Mouse (Mus musculus) stomach, embryonic 14.5 days (tissue): ENCODE results near the gene Borcs5. TPM values are rescaled to one million over a fixed set of nuclear protein-coding genes. Genes with fewer than 3 reads are reported as not detected.

ENCODE experiments used
- ATAC-seq: fragments of 200-750 bp; cut with Nextera tagmentation; 2 replicates; pipeline ENCODE4 v1.8.0; 2017; ENCODE audit warnings: low read depth, moderate TSS enrichment; ENCODE audit not compliant: insufficient number of reproducible peaks, insufficient read depth, low FRiP score
- H3K27ac ChIP-seq: fragments of 300-500 bp; sonication (generic); 2 replicates; pipeline ENCODE4 v1.5.1; 2014; ENCODE audit warnings: mild to moderate bottlenecking, low read length, moderate library complexity, mixed read lengths
- H3K27me3 ChIP-seq: fragments of 300-500 bp; sonication (generic); 2 replicates; pipeline ENCODE4 v1.6.1; 2014; ENCODE audit warnings: low read length, control low read depth, mixed read lengths; ENCODE audit not compliant: control insufficient read depth, insufficient read depth
- H3K36me3 ChIP-seq: fragments of 300-500 bp; sonication (generic); 2 replicates; pipeline ENCODE4 v1.6.1; 2014; ENCODE audit warnings: mild to moderate bottlenecking, control low read depth, low read length, moderate library complexity, mixed read lengths; ENCODE audit not compliant: control insufficient read depth, insufficient read depth
- H3K4me1 ChIP-seq: fragments of 300-500 bp; sonication (generic); 2 replicates; pipeline ENCODE4 v1.6.1; 2014; ENCODE audit warnings: low read length, control low read depth, mixed read lengths; ENCODE audit not compliant: control insufficient read depth, insufficient read depth
- H3K4me2 ChIP-seq: fragments of 300-500 bp; sonication (generic); replicated peaks from 2 replicates; pipeline ENCODE4 v1.6.1; 2014; ENCODE audit warnings: low read depth, low read length, control low read depth
- H3K4me3 ChIP-seq: fragments of 300-500 bp; sonication (generic); 2 replicates; pipeline ENCODE4 v1.5.1; 2014; ENCODE audit warnings: low read depth, low read length, control low read depth
- H3K9ac ChIP-seq: fragments of 300-500 bp; sonication (generic); replicated peaks from 2 replicates; pipeline ENCODE4 v1.6.1; 2014; ENCODE audit warnings: low read depth, mild to moderate bottlenecking, control low read depth, low read length, moderate library complexity, mixed read lengths
- H3K9me3 ChIP-seq: fragments of 300-500 bp; sonication (generic); 2 replicates; pipeline ENCODE4 v1.6.1; 2016; ENCODE audit warnings: low read depth, low read length, control low read depth; ENCODE audit not compliant: control insufficient read depth
- WGBS: fragments of 180-500 bp; shearing (Covaris S2); extraction: QIAGEN DNeasy Blood & Tissue Kit; methylation state at CpG from one replicate; pipeline ENCODE4 v1.1.7; 2014; 5-methylcytosine and 5-hydroxymethylcytosine counted together
- polyA plus RNA-seq: library from polyadenylated mRNA; unstranded; fragments of >200 nt; fragmentation: Nextera tagmentation; extraction: Ambion mirVana; gene quantifications from 2 replicates; pipeline ENCODE4 v1.2.1, GENCODE M21; 2014

Gene Borcs5
- polyA plus RNA-seq, 1 experiment from 2014 or later, result 21.1 TPM

- no peaks in the 10 kb centered on the region for H3K4me1 ChIP-seq
- no peaks in the 10 kb centered on the region for H3K9me3 ChIP-seq
- no peaks in the 10 kb centered on the region for H3K27me3 ChIP-seq
- WGBS, result 98% methylated on average over 3 of the region's 3 CpGs
- H3K36me3 ChIP-seq, result no peaks in the 10 kb centered on the region
- H3K27ac ChIP-seq, result no peak overlapping the region
- no peak overlapping the region for H3K4me3 ChIP-seq
- no peak for ATAC-seq
- no peak overlapping the region for H3K4me2 ChIP-seq
- H3K9ac ChIP-seq, result no peak overlapping the region
These were observed 55.7 kb downstream of the Borcs5 start for GRCm38 (mm10) chr6:134694988-134695387.

- WGBS, result 55% methylated on average over 3 of the region's 3 CpGs
- Histone ChIP-seq H3K4me2 (no peak overlapping the region), H3K9me3 (no peaks in the 10 kb centered on the region), H3K4me1 (no peaks in the 10 kb centered on the region), H3K9ac (no peak overlapping the region), H3K4me3 (no peak overlapping the region), H3K27me3 (no peaks in the 10 kb centered on the region), H3K36me3 (no peaks in the 10 kb centered on the region), H3K27ac (no peak overlapping the region)
- no peak for ATAC-seq
These were observed 56.3 kb downstream of the Borcs5 start for GRCm38 (mm10) chr6:134695625-134696024.

DNA sequence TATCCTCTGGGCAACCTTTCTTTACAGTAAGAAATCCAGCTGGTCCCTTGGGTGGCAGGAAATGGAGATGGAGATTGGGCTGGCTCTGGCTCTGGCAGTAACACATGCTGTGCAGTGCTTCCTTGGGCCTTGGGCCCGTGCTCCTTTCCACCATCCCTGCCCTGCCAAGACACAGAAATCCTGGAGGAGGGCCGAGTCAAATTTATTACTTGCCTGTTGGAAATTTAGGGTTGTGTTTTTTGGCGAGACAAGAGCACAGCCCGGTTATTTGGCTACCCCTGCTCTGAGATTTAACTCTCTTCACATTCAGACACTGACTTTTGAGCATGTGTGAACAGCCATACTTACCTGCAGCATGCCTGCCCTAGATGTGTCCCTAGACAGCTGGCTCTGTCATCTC is 56.8 kb downstream of the Borcs5 start:
- no peaks in the 10 kb centered on the region for H3K27me3 ChIP-seq

DNA sequence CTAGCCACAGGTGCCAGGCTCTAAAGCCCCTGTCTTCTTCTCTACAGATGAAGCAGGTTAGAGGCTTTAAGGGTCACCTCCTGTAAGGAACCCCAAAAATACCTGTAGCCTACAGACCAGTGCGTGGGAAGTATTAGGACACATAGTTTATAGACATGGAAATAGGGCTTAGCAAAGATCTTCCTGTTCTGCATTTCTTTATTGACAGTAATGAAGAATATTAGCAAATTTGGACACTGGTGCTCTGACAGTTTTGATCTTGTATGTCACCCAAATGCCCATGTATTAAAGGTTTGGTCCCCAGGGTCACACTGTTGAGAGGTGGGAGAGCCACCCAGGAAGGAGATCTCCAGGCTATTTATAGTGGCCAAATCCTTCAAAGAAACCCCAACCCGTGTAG is 57.2 kb downstream of the Borcs5 start:
- WGBS, result 81% methylated on average over 2 of the region's 2 CpGs
- Histone ChIP-seq H3K4me3 (no peak overlapping the region), H3K4me2 (no peak overlapping the region), H3K27me3 (no peaks in the 10 kb centered on the region), H3K4me1 (no peaks in the 10 kb centered on the region), H3K27ac (no peak overlapping the region), H3K9me3 (no peaks in the 10 kb centered on the region), H3K9ac (no peak overlapping the region), H3K36me3 (no peaks in the 10 kb centered on the region)
- ATAC-seq, result no peak

More for the DNA sequence above, 56.8 kb downstream of the Borcs5 start:
- Histone ChIP-seq H3K4me2 (no peak overlapping the region), H3K4me3 (no peak overlapping the region), H3K9ac (no peak overlapping the region), H3K36me3 (no peaks in the 10 kb centered on the region), H3K4me1 (no peaks in the 10 kb centered on the region), H3K27ac (no peak overlapping the region), H3K9me3 (no peaks in the 10 kb centered on the region)
- 68% methylated on average over 4 of the region's 4 CpGs for WGBS
- ATAC-seq, result no peak

DNA sequence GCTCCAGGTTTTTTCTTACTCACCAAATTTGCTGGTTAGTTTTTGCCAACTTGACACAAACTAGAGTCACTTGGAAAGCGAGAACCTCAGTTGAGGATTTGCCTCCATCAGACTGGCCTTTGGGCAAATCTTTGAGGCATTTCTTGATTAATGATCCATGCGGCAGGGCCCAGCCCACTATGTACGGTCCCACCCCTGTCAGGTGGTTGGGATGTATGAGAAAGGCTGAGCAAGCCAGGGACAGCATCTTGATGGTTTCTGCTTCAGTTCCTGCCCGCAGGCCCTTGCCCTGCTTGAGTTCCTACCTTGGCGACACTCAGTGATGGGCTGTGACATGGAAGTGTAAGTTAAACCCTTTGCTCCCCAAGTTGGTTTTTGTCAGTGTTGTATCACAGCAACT is 58.9 kb downstream of the Borcs5 start:
- Histone ChIP-seq H3K9me3 (no peaks in the 10 kb centered on the region), H3K9ac (no peak overlapping the region), H3K27ac (no peak overlapping the region), H3K27me3 (no peaks in the 10 kb centered on the region), H3K4me1 (no peaks in the 10 kb centered on the region), H3K4me3 (no peak overlapping the region), H3K4me2 (no peak overlapping the region), H3K36me3 (no peaks in the 10 kb centered on the region)
- ATAC-seq, result no peak
- 83% methylated on average over 5 of the region's 5 CpGs for WGBS

DNA sequence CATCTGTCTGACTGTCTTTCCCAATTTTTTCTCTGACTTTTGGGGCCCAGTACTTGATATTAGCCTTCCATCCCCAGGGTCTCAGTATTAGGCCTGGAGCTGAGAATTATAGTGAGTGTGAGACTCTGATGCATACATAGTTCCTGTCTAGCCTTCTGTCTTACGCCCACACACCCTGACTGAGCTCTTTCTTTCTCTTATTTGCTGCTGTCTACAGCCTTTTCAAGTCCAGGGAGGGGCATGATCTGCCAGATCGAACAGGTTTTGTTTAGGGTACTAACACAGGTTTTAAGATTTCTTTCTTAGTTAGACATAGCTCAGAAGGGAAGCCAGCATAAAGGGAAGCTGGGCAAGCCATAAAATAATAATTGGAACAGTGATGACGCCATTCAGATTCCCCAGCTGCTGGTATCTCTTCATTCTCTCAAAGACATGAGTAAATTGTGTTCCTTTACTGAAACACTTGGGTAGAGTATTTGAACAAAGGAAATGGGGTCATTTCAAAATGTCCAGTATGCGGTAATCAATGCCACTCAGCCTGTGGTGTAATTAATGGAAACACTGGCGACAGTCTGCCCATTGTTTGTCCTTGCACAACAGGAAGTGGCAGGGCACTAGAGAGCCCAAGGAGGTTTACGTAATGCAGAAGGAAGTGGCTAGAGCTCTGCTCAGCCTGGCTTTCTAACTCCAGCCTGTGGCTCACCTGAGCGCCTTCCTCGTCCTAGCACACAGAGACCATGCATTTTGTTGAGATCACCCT is 61.3 kb downstream of the Borcs5 start:
- ATAC-seq, result 0 out of 2 replicates have a peak, but pooled peaks have one; percentile 28
- whole genome bisulfite sequencing, result 57% methylated on average over 8 of the region's 8 CpGs
- H3K27ac ChIP-seq, result peak overlapping the region; percentile 44; the same call in 1 of the 2 replicates

GRCm38 (mm10) chr6:134701211-134701602 is 61.9 kb downstream of the Borcs5 start:
- H3K9me3 ChIP-seq, result no peaks in the 10 kb centered on the region
- 64% methylated on average over 6 of the region's 6 CpGs for WGBS
- H3K27ac ChIP-seq, result no peak overlapping the region
- H3K4me3 ChIP-seq, result no peak overlapping the region
- H3K4me2 ChIP-seq, result no peak overlapping the region
- H3K36me3 ChIP-seq, result no peaks in the 10 kb centered on the region
- H3K27me3 ChIP-seq, result no peaks in the 10 kb centered on the region
- no peak for ATAC-seq
- H3K9ac ChIP-seq, result no peak overlapping the region
- H3K4me1 ChIP-seq, result no peaks in the 10 kb centered on the region

More for the DNA sequence above, 61.3 kb downstream of the Borcs5 start:
- no peaks in the 10 kb centered on the region for H3K36me3 ChIP-seq
- no peaks in the 10 kb centered on the region for H3K4me1 ChIP-seq
- no peaks in the 10 kb centered on the region for H3K27me3 ChIP-seq
- no peak overlapping the region for H3K4me2 ChIP-seq
- H3K9me3 ChIP-seq, result no peaks in the 10 kb centered on the region
- H3K9ac ChIP-seq, result no peak overlapping the region
- no peak overlapping the region for H3K4me3 ChIP-seq

GRCm38 (mm10) chr6:134702184-134702583 is 62.9 kb downstream of the Borcs5 start:
- ATAC-seq, result no peak
- no peaks in the 10 kb centered on the region for H3K27me3 ChIP-seq
- no peak overlapping the region for H3K4me2 ChIP-seq
- 96% methylated on average over 7 of the region's 7 CpGs for WGBS
- H3K27ac ChIP-seq, result no peak overlapping the region
- H3K4me1 ChIP-seq, result no peaks in the 10 kb centered on the region
- no peak overlapping the region for H3K4me3 ChIP-seq
- H3K36me3 ChIP-seq, result no peaks in the 10 kb centered on the region
- H3K9me3 ChIP-seq, result no peaks in the 10 kb centered on the region
- no peak overlapping the region for H3K9ac ChIP-seq
